Mouse (Mus musculus) neural tube, embryonic 11.5 days (tissue): ENCODE measurements around the gene 4930563M21Rik. TPM values are rescaled to one million over a fixed set of nuclear protein-coding genes. Genes with fewer than 3 reads are reported as not detected.

Source experiments
- polyA plus RNA-seq: library from polyadenylated mRNA; unstranded; fragments of >200 nt; fragmentation: Nextera tagmentation; extraction: Ambion mirVana; gene quantifications from 2 replicates; pipeline ENCODE4 v1.2.1, GENCODE M21; 2014

Gene 4930563M21Rik
- polyA plus RNA-seq, 1 experiment from 2014 or later = not detected

Other genes starting within 250 kb of the 4930563M21Rik start
- gene Scaper, start 72.4 kb downstream of the 4930563M21Rik start, polyA plus RNA-seq = 13.2 and 13.7 TPM in 2 replicates
- 341 and 355 TPM in 2 replicates for gene Rcn2, start 31.3 kb upstream of the 4930563M21Rik start, polyA plus RNA-seq
- gene Pstpip1, start 79.4 kb upstream of the 4930563M21Rik start, polyA plus RNA-seq = 0.30 and 0.48 TPM in 2 replicates
- gene Tspan3, start 154.9 kb upstream of the 4930563M21Rik start, polyA plus RNA-seq = 571 and 584 TPM in 2 replicates